Mouse (Mus musculus): Measurements from ENCODE around the gene Prmt6. TPM values are rescaled to one million over a fixed set of nuclear protein-coding genes. Genes with fewer than 3 reads are reported as not detected.

Prmt6 gene
- polyA plus RNA-seq (2011; ENCODE audit: insufficient read depth, insufficient read length, low read depth, missing spikeins): 10.7 and 11.5 TPM in 2 replicates

GRCm38 (mm10) chr3:110250839-110251700 lies at the start of gene Prmt6:
TSS of gene Prmt6 (minus strand) at chr3:110250998.
- Histone ChIP-seq H3K27ac (ENCODE audit: insufficient read depth, low read length) (peak within 1 kb of the TSS; percentile 34; the same call in 1 of the 2 replicates), H3K9me3 (replicated peaks; ENCODE audit: control insufficient read depth, insufficient read depth, low read length, poor library complexity, severe bottlenecking) (no peaks in the 10 kb centered on the region), H3K9ac (ENCODE audit: low read depth, poor library complexity, severe bottlenecking) (peak within 1 kb of the TSS; percentile 61), H3K4me3 (ENCODE audit: low read depth, low read length) (peak within 1 kb of the TSS; percentile 79), H3K36me3 (ENCODE audit: control insufficient read depth, insufficient read depth, low read length, poor library complexity, severe bottlenecking) (peaks cover 8% of the 10 kb centered on the region), H3K27me3 (ENCODE audit: control insufficient read depth, insufficient read depth, low read length, poor library complexity, severe bottlenecking) (no peaks in the 10 kb centered on the region), H3K4me1 (ENCODE audit: control insufficient read depth, insufficient read depth, low read length) (no peaks in the 10 kb centered on the region)
- no peak for TF ChIP-seq EP300 (IDR thresholded peaks at IDR 0.05; ENCODE audit: insufficient read depth, low read depth, low read length)
- no peak for TF ChIP-seq CTCF (IDR thresholded peaks at IDR 0.05; ENCODE audit: low read depth, low read length)
- no peak for TF ChIP-seq POLR2A (IDR thresholded peaks at IDR 0.05; ENCODE audit: insufficient read depth, low read length)

DNA sequence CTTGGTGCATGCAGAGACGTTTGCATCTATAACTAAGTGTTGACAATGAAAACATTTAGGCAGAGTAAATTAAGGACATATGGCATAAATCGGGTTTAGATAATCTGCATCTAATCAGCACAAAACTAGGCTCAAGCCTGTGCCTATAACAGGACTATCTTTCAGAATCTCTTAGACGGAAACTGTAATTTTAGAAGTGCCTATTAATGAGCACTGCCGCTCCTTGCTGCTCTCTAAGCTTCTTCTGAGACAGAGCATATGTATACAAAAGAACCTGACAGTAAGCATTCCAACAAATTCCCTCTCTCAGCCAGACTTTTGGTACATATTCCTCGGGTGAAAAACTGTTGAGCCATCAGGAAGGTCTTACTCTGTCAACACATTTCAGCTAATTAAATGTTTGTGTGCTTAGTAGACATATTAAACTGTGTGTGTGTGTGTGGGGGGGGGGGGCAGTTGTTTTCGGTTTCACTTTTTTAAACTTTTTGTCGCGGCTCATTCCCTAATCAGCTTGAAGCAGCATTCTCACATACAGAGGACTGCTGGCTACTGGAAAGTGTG lies 39.8 kb upstream of the Prmt6 start:
- Histone ChIP-seq H3K27me3 (ENCODE audit: control insufficient read depth, insufficient read depth, low read length, poor library complexity, severe bottlenecking) (no peaks in the 10 kb centered on the region), H3K9me3 (replicated peaks; ENCODE audit: control insufficient read depth, insufficient read depth, low read length, poor library complexity, severe bottlenecking) (no peaks in the 10 kb centered on the region), H3K27ac (ENCODE audit: insufficient read depth, low read length) (no peak overlapping the region), H3K4me1 (ENCODE audit: control insufficient read depth, insufficient read depth, low read length) (no peaks in the 10 kb centered on the region), H3K36me3 (ENCODE audit: control insufficient read depth, insufficient read depth, low read length, poor library complexity, severe bottlenecking) (no peaks in the 10 kb centered on the region), H3K4me3 (ENCODE audit: low read depth, low read length) (no peak overlapping the region), H3K9ac (ENCODE audit: low read depth, poor library complexity, severe bottlenecking) (no peak overlapping the region)
- TF ChIP-seq POLR2A (IDR thresholded peaks at IDR 0.05; ENCODE audit: insufficient read depth, low read length): no peak
- no peak for TF ChIP-seq CTCF (IDR thresholded peaks at IDR 0.05; ENCODE audit: low read depth, low read length)
- TF ChIP-seq EP300 (IDR thresholded peaks at IDR 0.05; ENCODE audit: insufficient read depth, low read depth, low read length): no peak

GRCm38 (mm10) chr3:110282651-110283050 lies 31.9 kb upstream of the Prmt6 start:
- Histone ChIP-seq H3K9me3 (replicated peaks; ENCODE audit: control insufficient read depth, insufficient read depth, low read length, poor library complexity, severe bottlenecking) (no peaks in the 10 kb centered on the region), H3K27ac (ENCODE audit: insufficient read depth, low read length) (no peak overlapping the region), H3K4me3 (ENCODE audit: low read depth, low read length) (no peak overlapping the region), H3K36me3 (ENCODE audit: control insufficient read depth, insufficient read depth, low read length, poor library complexity, severe bottlenecking) (no peaks in the 10 kb centered on the region), H3K4me1 (ENCODE audit: control insufficient read depth, insufficient read depth, low read length) (no peaks in the 10 kb centered on the region), H3K27me3 (ENCODE audit: control insufficient read depth, insufficient read depth, low read length, poor library complexity, severe bottlenecking) (no peaks in the 10 kb centered on the region), H3K9ac (ENCODE audit: low read depth, poor library complexity, severe bottlenecking) (no peak overlapping the region)
- TF ChIP-seq EP300 (IDR thresholded peaks at IDR 0.05; ENCODE audit: insufficient read depth, low read depth, low read length) (no peak), CTCF (IDR thresholded peaks at IDR 0.05; ENCODE audit: low read depth, low read length) (no peak), POLR2A (IDR thresholded peaks at IDR 0.05; ENCODE audit: insufficient read depth, low read length) (no peak)

DNA sequence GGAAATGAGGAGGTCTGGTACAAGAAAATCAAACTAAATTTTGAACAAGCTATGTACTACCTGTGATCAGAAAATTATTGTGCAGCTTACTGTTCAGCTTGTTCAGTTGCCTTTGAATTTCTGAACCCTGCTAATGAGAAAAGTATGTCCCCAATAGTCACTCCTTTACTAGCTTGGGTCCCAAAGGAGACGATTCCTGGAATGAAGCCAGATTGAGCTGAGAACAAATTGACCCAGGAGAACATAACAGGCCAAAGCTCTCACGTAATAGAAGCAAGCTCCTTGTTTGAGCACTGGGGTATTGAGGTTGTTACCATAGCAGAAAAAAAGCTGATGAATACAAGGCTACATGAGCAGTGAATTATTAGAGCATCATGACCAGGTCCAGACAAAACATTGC lies 17.0 kb upstream of the Prmt6 start:
- Histone ChIP-seq H3K9me3 (replicated peaks; ENCODE audit: control insufficient read depth, insufficient read depth, low read length, poor library complexity, severe bottlenecking) (no peaks in the 10 kb centered on the region), H3K4me1 (ENCODE audit: control insufficient read depth, insufficient read depth, low read length) (no peaks in the 10 kb centered on the region), H3K4me3 (ENCODE audit: low read depth, low read length) (no peak overlapping the region), H3K9ac (ENCODE audit: low read depth, poor library complexity, severe bottlenecking) (no peak overlapping the region), H3K27ac (ENCODE audit: insufficient read depth, low read length) (no peak overlapping the region), H3K36me3 (ENCODE audit: control insufficient read depth, insufficient read depth, low read length, poor library complexity, severe bottlenecking) (no peaks in the 10 kb centered on the region), H3K27me3 (ENCODE audit: control insufficient read depth, insufficient read depth, low read length, poor library complexity, severe bottlenecking) (no peaks in the 10 kb centered on the region)
- TF ChIP-seq CTCF (IDR thresholded peaks at IDR 0.05; ENCODE audit: low read depth, low read length) (no peak), EP300 (IDR thresholded peaks at IDR 0.05; ENCODE audit: insufficient read depth, low read depth, low read length) (no peak), POLR2A (IDR thresholded peaks at IDR 0.05; ENCODE audit: insufficient read depth, low read length) (no peak)

GRCm38 (mm10) chr3:110253105-110253504 lies 2.3 kb upstream of the Prmt6 start:
- Histone ChIP-seq H3K4me3 (ENCODE audit: low read depth, low read length) (no peak overlapping the region), H3K27me3 (ENCODE audit: control insufficient read depth, insufficient read depth, low read length, poor library complexity, severe bottlenecking) (no peaks in the 10 kb centered on the region), H3K4me1 (ENCODE audit: control insufficient read depth, insufficient read depth, low read length) (no peaks in the 10 kb centered on the region), H3K36me3 (ENCODE audit: control insufficient read depth, insufficient read depth, low read length, poor library complexity, severe bottlenecking) (no peaks in the 10 kb centered on the region), H3K9me3 (replicated peaks; ENCODE audit: control insufficient read depth, insufficient read depth, low read length, poor library complexity, severe bottlenecking) (no peaks in the 10 kb centered on the region), H3K9ac (ENCODE audit: low read depth, poor library complexity, severe bottlenecking) (no peak overlapping the region), H3K27ac (ENCODE audit: insufficient read depth, low read length) (no peak overlapping the region)
- TF ChIP-seq POLR2A (IDR thresholded peaks at IDR 0.05; ENCODE audit: insufficient read depth, low read length): no peak
- no peak for TF ChIP-seq CTCF (IDR thresholded peaks at IDR 0.05; ENCODE audit: low read depth, low read length)
- TF ChIP-seq EP300 (IDR thresholded peaks at IDR 0.05; ENCODE audit: insufficient read depth, low read depth, low read length): no peak

Measured in ES-Bruce4 (cell line).